Mouse (Mus musculus) olfactory bulb, adult 2 months (tissue): ENCODE data around the gene Wipf2. TPM values are rescaled to one million over a fixed set of nuclear protein-coding genes. Genes with fewer than 3 reads are reported as not detected.
A peak's percentile ranks its signal among the peaks of the same experiment; 100 is the strongest.

ENCODE experiments used
- H3K27ac ChIP-seq: fragments of 200-500 bp; 2 replicates; pipeline ENCODE4 v1.5.1; 2012; ENCODE audit warnings: low read depth, low read length; ENCODE audit not compliant: insufficient read depth
- H3K4me1 ChIP-seq: fragments of 200-500 bp; 2 replicates; pipeline ENCODE4 v1.6.1; 2012; ENCODE audit warnings: low read length; ENCODE audit not compliant: control insufficient read depth, insufficient read depth
- H3K4me3 ChIP-seq: fragments of 200-500 bp; 2 replicates; pipeline ENCODE4 v1.5.1; 2012; ENCODE audit warnings: mild to moderate bottlenecking, low read depth, low read length, moderate library complexity; ENCODE audit not compliant: insufficient read depth
- CTCF ChIP-seq: fragments of 200-500 bp; IDR thresholded peaks from 2 replicates; pipeline ENCODE4 v1.5.1; 2012; ENCODE audit warnings: low read depth, mild to moderate bottlenecking, low read length, moderate library complexity; ENCODE audit not compliant: insufficient read depth
- POLR2A ChIP-seq: fragments of 200-500 bp; IDR thresholded peaks from 2 replicates; pipeline ENCODE4 v1.6.1; 2012; ENCODE audit warnings: mild to moderate bottlenecking, low read depth, low read length, moderate library complexity; ENCODE audit not compliant: insufficient read depth
- WGBS: fragments of 180-500 bp; shearing (Covaris S2); methylation state at CpG from one replicate; pipeline ENCODE4 v1.1.7; 2018; 5-methylcytosine and 5-hydroxymethylcytosine counted together
- polyA plus RNA-seq: library from polyadenylated mRNA; stranded (reverse); fragments of >200 nt; gene quantifications from 2 replicates; pipeline ENCODE4 v1.2.4, GENCODE M21; 2012; ENCODE audit warnings: low replicate concordance; ENCODE audit not compliant: missing spikeins, insufficient read depth, insufficient read length

Gene Wipf2
- polyA plus RNA-seq, 1 experiment: not detected

- Histone ChIP-seq H3K4me1 (peaks cover 57% of the 10 kb centered on the region), H3K4me3 (no peak overlapping the region), H3K27ac (peak overlapping the region; percentile 22; the same call in 1 of the 2 replicates)
- 44% methylated on average over 16 of the region's 16 CpGs for WGBS
- TF ChIP-seq CTCF (no peak), POLR2A (no peak)
Observed at GRCm38 (mm10) chr11:98951026-98951906, 87.8 kb downstream of the Wipf2 start.

- Histone ChIP-seq H3K27ac (no peak overlapping the region), H3K4me3 (no peak overlapping the region), H3K4me1 (peaks cover 55% of the 10 kb centered on the region)
- 77% methylated on average over 1 of the region's 1 CpGs for WGBS
- TF ChIP-seq CTCF (no peak), POLR2A (no peak)
Observed at GRCm38 (mm10) chr11:98952111-98952510, 88.7 kb downstream of the Wipf2 start.

- TF ChIP-seq POLR2A (no peak), CTCF (no peak)
- no peak overlapping the region for H3K4me3 ChIP-seq
- H3K4me1 ChIP-seq: peaks cover 55% of the 10 kb centered on the region
- no peak overlapping the region for H3K27ac ChIP-seq
- WGBS: 84% methylated on average over 2 of the region's 2 CpGs
Observed at GRCm38 (mm10) chr11:98952736-98953135, 89.3 kb downstream of the Wipf2 start.

GRCm38 (mm10) chr11:98953361-98953760 is 89.9 kb downstream of the Wipf2 start:
- Histone ChIP-seq H3K27ac (no peak overlapping the region), H3K4me3 (no peak overlapping the region), H3K4me1 (peaks cover 55% of the 10 kb centered on the region)
- TF ChIP-seq POLR2A: no peak
- no peak for TF ChIP-seq CTCF
- 30% methylated on average over 2 of the region's 2 CpGs for WGBS

GRCm38 (mm10) chr11:98953835-98954320 is 90.4 kb downstream of the Wipf2 start:
- Histone ChIP-seq H3K4me3 (no peak overlapping the region), H3K27ac (no peak overlapping the region), H3K4me1 (peaks cover 55% of the 10 kb centered on the region)
- 46% methylated on average over 13 of the region's 13 CpGs for WGBS
- no peak for TF ChIP-seq CTCF
- TF ChIP-seq POLR2A: no peak

GRCm38 (mm10) chr11:98954373-98954772 is 90.9 kb downstream of the Wipf2 start:
- peak; percentile 77 for TF ChIP-seq CTCF
- no peak for TF ChIP-seq POLR2A
- Histone ChIP-seq H3K27ac (no peak overlapping the region), H3K4me3 (no peak overlapping the region), H3K4me1 (peaks cover 53% of the 10 kb centered on the region)
- 7% methylated on average over 10 of the region's 10 CpGs for WGBS

Other genes with a start within 250 kb of the Wipf2 start
- gene Gm12355, start 238.0 kb upstream of the Wipf2 start, polyA plus RNA-seq: not detected in 2 replicates
- not detected in 2 replicates for gene Gsdma3, start 237.3 kb upstream of the Wipf2 start, polyA plus RNA-seq
- gene Gsdma2, start 216.9 kb upstream of the Wipf2 start, polyA plus RNA-seq: not detected in 2 replicates
- not detected in 2 replicates for gene Gsdma, start 199.3 kb upstream of the Wipf2 start, polyA plus RNA-seq
- gene Psmd3, start 181.1 kb upstream of the Wipf2 start, polyA plus RNA-seq: not detected in 2 replicates
- gene Csf3, start 162.4 kb upstream of the Wipf2 start, polyA plus RNA-seq: not detected in 2 replicates
- gene Med24, start 134.2 kb upstream of the Wipf2 start, polyA plus RNA-seq: not detected in 2 replicates
- gene Thra, start 123.0 kb upstream of the Wipf2 start, polyA plus RNA-seq: 251 and 495 TPM in 2 replicates
- not detected in 2 replicates for gene Nr1d1, start 88.3 kb upstream of the Wipf2 start, polyA plus RNA-seq
- gene Msl1, start 68.1 kb upstream of the Wipf2 start, polyA plus RNA-seq: 206 and 252 TPM in 2 replicates
- gene Casc3, start 58.7 kb upstream of the Wipf2 start, polyA plus RNA-seq: not detected in 2 replicates
- 182 TPM in 1 of 2 replicates, not detected in the other for gene Rapgefl1, start 26.9 kb upstream of the Wipf2 start, polyA plus RNA-seq
- not detected in 2 replicates for gene Cdc6, start 44.2 kb downstream of the Wipf2 start, polyA plus RNA-seq
- gene Rara, start 64.2 kb downstream of the Wipf2 start, polyA plus RNA-seq: not detected in 2 replicates
- gene Gjd3, start 119.4 kb downstream of the Wipf2 start, polyA plus RNA-seq: not detected in 2 replicates
- 288 TPM in 1 of 2 replicates, not detected in the other for gene Top2a, start 160.6 kb downstream of the Wipf2 start, polyA plus RNA-seq
- not detected in 2 replicates for gene Igfbp4, start 177.6 kb downstream of the Wipf2 start, polyA plus RNA-seq
- not detected in 2 replicates for gene Tns4, start 225.7 kb downstream of the Wipf2 start, polyA plus RNA-seq